Mouse (Mus musculus): ENCODE results near the gene Nrp1.
A peak's percentile ranks its signal among the peaks of the same experiment; 100 is the strongest.

Gene Nrp1

GRCm38 (mm10) chr8:128371789-128372188 is 13.4 kb downstream of the Nrp1 start:
- DNase-seq = no peak

DNA sequence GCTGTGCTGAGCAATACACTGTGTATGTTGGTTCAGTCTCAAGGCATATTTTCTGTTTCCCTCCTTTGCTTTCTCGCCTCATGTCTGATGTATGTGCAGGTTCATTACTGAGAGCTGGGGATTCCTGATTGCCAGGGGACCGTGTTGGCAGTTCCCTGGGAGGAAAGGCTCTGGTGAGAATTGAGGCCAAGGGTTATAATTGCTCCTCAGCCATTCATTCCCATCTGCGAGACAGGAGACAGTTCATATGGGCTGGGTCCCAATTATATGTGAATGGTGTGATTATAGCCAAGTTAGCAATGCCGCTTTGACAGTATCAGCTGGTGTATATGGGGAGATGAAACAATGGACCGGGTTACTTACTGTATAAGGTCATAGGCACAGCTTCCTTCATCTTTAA is 14.3 kb downstream of the Nrp1 start:
- no peak for DNase-seq

DNA sequence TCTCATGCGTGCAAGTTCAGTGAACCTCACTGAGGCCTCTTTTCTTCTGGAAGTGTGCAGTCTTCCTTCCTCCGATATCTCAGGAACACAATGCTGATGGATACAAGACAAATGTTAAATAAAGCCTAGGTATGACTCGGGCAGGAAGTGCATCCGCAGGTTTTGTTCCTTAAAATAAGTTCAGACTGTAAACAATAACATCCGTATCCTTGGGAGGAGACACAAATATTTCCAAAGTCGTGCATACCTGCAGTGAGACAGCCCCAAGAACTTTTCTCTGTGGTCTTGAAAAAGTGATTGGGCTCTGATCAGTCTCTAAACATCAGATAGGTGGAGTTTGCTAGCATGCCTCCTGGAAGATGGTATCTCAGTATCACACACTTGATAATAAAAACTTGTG is 15.0 kb downstream of the Nrp1 start:
- no peak for DNase-seq

DNA sequence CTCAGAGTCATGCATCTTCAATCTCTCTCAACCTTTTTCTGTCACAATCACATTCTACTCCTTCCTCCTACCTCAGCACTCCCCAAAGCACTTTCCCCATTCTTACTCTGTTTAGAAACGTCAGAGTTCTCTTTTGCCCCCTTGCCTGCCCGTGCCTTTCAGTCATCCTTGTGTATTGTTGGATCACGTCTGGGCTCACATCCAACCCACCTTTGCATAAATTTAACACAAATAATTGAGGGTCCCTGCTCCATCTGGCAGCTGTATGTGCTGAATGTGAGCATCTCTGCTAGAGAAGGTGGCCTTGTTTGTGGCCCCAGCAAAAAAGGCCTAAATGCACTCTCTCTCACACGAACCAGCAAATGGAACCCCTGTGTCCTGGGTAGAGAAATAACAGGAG is 16.9 kb downstream of the Nrp1 start:
- DNase-seq = peak; percentile 5

DNA sequence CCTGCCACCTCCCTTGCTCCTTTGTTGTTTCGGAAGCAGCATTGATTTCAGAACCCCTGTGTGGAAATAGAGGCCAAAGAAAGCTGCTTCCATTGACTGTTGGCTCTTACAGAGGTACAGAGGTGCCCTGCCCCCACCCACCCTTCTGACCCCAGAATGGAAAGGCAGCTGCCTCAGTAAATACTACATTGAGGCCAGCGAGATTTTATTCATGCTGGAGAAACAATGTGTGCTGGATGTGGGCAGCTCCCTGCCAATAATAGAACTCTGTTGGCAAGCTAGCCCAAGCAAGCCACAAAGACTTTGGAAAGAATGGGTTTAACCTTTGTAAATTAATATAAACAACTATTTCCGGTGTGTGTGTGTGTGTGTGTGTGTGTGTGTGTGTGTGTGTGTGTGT is 24.8 kb downstream of the Nrp1 start:
- DNase-seq = no peak

GRCm38 (mm10) chr8:128384366-128384765 is 26.0 kb downstream of the Nrp1 start:
- no peak for DNase-seq

DNA sequence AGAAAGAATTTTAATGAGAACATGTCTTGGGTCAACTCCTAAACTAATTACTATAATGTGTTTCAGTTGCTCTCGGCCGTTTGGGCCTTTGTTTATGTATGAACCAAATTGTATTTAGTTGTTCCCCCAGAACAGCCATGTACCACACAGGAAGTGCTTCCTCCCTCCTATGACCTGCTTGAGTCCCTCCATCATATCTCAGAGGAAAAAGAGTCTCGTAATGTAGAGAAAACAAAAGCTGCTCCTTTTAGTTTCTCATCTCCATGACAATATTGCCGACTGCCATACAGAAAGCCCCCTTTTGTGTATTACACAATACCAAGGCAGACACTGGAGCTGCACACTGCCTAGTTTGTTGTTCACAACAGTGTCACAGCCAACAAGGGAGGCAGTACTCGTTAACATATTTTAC is 26.5 kb downstream of the Nrp1 start:
- no peak for DNase-seq

DNA sequence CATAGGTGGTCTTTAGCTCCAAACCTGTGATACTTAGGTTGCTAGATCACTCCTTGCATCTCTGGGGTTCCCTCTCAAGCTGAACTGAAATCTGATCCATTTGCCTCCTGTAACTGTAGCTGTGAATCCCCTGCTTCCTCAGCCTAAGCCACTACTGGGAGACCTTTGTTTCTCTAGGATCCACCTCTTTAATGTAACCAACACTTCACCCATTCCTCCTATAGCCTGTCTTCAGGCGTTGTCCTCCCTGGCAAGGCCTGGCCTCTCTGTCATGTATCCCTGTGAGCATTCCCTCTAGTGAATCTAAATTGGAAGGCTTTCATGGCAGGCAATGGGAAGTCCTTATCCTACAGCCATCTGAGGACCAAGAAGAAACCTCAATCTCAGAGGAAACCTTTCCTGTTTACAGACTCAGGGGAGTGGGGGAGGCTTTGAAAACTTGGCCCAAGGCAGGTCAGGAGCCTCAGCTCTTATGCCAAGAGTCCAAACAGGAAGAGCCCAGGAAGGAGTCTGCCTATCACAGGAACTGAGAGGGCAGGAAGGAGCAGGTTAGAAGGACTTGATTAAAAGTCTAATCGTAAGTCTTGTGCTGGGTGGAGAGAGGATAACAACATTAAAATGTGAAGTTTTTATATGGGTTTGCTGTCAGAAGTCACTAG is 28.7 kb downstream of the Nrp1 start:
- peak; percentile 59 for DNase-seq

DNA sequence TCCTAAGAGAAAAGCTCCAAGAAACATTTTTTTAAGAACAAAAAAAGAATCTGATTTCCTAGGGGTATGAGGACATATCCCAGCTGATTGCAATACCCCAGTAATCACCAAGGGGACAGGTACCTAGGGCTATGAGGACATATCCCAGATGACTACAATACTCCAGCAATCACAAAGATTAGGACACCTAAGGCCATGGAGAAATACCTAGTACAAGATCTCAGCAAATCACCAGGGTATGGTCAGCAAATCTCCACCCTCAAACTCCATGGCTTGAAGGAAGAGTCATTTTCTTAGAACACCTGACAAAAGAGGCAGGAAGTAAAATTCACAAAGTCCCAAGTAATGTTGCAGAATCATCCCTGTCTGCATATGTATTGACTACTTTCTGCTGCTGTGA is 32.4 kb downstream of the Nrp1 start:
- DNase-seq = no peak

DNA sequence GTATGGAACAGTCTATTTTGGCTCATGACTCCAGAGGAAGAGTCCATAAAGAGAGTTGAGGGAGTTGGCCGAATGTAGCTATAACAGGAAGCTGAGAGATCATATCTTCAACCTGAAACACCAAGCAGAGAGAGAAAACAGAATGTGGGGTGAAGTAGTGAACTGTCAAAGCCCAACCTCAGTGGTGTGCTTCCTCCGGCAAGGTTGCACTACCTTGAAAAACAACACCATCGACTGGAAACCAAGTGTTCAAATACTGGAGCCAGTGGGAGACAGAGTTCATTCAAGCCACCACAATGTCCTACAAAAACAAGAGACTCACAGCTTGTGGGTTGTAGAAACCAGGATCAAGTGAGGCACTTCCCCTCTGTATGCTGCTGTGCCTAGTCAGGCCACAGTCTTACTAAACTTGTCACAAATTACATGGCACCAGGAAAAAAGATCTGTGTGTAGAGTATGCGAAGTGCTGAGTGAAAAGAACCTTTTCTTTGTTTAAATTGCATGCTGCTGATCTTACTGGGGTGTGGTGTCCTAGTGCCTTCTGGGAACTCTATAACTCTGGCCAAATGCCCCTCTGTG is 32.9 kb downstream of the Nrp1 start:
- DNase-seq = no peak

DNA sequence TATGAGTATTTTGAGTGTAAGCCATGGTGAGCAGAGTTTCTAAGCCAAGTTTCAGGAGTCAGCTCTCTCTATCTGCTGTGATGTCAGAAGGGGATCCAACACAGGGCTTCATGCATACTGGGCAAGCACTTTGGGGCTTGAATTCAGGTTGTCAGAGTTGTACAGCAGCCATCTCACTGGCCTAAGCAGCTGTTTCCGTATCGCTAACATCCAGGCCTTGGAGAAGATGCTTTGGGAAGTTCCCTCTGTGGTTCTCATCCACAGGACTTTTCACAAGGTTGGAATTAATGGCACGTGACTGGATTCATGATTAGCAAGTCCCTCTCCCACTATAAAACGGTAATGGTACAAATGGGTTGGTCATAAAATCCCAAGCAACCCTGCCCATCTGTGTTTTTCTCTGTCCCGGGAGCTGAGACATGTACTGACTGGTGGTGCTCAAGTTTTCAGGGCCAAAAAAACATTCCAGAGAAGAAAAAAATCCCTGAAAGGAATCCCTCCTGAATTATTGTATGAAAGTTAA is 36.3 kb downstream of the Nrp1 start:
- DNase-seq = no peak

GRCm38 (mm10) chr8:128396968-128397367 is 38.6 kb downstream of the Nrp1 start:
- no peak for DNase-seq

DNA sequence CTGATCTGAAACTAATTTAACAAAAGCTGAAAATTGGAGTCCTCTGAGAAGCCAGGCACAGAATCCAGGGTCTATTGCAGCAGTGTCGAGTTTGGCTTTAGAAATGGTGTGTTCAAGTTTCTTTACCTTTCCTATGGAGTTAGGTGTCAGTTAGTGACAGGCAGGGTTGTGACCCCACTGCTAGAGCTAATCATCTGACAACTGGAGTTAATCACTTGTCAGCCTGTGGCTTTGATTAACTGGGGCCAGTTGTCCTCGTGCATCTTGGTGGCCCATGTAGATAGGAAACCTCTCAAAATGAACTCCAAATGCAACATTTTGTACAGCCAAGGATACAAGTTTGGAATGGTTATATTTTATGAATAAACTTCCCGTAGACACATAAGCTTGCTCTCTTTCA is 39.0 kb downstream of the Nrp1 start:
- DNase-seq = no peak

GRCm38 (mm10) chr8:128398472-128399091 is 40.2 kb downstream of the Nrp1 start:
- no peak for DNase-seq

GRCm38 (mm10) chr8:128400286-128400685 is 41.9 kb downstream of the Nrp1 start:
- no peak for DNase-seq

DNA sequence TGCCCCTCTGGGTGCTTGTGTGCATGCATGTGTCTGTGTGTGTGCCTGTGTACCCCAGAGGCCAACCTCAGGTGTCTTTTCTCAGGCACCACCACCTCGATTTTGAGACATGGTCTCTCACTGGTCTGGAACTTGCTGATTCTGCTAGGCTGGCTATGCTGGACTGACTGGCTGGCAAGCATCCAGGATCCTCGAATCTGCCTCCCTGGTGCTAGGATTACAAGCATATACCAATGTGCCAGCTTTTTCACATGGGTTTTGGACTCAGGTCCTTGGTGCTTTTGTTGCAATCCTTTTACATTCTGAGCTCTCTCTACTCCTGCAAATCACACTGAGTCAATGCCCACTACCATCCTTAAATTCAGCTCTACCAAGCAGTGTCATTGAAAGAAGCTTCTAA is 46.5 kb downstream of the Nrp1 start:
- peak; percentile 48 for DNase-seq

GRCm38 (mm10) chr8:128413381-128413780 is 55.0 kb downstream of the Nrp1 start:
- DNase-seq = peak; percentile 49

DNA sequence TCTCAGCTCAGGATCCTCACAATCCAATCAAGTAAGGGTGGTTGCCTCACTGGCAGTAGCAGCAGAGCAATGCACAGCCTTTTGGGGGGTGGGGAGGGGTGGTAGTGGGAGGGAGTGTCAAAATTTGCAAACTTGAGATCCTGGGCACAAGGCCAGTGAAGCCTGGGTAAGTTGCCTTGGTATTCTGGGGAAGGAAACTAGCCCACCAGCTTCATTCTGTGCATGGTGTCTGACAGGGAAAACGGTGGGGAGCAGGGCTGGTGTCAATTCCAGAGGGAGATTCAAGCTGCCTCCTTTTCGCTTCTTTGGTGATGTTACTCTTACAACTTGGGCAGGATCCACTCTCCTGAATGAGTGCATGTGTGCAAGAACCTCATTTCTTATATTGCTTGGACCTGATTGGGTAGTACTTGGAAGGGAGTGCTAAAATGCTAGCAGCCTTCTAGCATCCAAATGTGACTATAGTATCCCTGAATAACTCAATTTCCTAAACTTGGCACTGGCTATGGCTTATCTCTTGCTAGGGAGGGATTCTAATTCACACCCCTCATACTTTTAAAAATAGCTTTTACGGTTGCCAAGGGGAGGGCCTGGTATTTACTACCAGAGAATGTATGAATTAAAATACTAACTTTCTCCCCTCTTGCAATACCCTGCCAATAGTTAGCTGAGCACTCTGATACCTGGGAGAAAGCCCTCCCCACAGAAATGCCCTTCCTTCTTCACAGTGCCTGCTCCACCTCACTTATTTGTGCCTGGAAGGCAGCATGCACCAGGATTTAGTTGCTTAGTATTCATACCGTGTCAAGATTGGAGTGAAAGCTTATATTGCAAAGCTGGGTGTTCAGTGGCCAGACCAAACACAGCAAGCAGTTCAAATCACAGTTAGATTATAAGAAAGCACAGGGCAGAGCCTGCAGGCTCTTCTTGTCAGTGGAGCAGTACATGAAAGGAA is 57.6 kb downstream of the Nrp1 start:
- DNase-seq = peak; percentile 26

GRCm38 (mm10) chr8:128416896-128417295 is 58.5 kb downstream of the Nrp1 start:
- DNase-seq = no peak

GRCm38 (mm10) chr8:128417956-128418796 is 59.8 kb downstream of the Nrp1 start:
- no peak for DNase-seq

- DNase-seq = no peak
These were observed 61.6 kb downstream of the Nrp1 start for GRCm38 (mm10) chr8:128419984-128420383.

- no peak for DNase-seq
These were observed 62.0 kb downstream of the Nrp1 start for GRCm38 (mm10) chr8:128420402-128420801.
